8 mouse cellular contexts compared by ENCODE assay signal in the genomic region with DNA sequence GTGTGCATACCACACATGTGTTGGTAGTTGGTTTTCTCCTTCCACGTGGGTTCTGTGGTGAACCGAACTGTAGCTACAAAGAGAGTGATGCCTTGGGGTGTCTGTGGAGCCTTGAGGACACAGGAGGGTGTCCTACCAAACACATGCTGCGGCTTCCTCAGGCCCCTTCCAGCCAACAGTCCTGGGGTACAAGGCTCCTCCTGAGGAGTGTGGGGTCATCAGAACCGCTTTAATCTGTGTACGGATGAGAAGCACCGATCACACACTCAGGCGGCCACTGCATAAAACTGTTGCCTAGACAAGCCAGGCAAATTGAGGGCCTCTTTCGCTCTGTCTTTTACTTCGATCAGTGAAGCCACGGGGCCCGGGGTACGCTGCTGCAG. TPM values are rescaled to one million over a fixed set of nuclear protein-coding genes. Genes with fewer than 3 reads are reported as not detected.
A peak's percentile ranks its signal among the peaks of the same experiment; 100 is the strongest.
DNase-seq lines count a peak whose midpoint lies in the region; ATAC-seq and TF ChIP-seq lines count a peak whose summit lies in the region.

No protein-coding gene starts in this region.

- DNase-seq in urinary bladder, postnatal 25 days (ENCODE audit: low spot score): peak; percentile 15
- DNase-seq in urinary bladder, postnatal 10 days (ENCODE audit: low spot score): no peak
- DNase-seq in embryonic facial prominence, embryonic 11.5 days (ENCODE audit: low spot score): no peak
- peak; percentile 60 to 67 for DNase-seq in heart, postnatal 10 days
- peak; percentile 49 to 58 for DNase-seq in layer of hippocampus, postnatal 10 days (ENCODE audit: low spot score in 2 of 2)
- peak; percentile 40 for DNase-seq in lung, postnatal 14 days
- peak in 1 of 2 experiments; percentile 15 for DNase-seq in spleen, adult 2 months (ENCODE audit: low read depth in 1 of 2, low spot score in 2 of 2)

- no peak for ATAC-seq in embryonic facial prominence, embryonic 11.5 days (replicated peaks; ENCODE audit: insufficient number of reproducible peaks, low FRiP score, low TSS enrichment, low read depth)
- no peak for ATAC-seq in granulocyte monocyte progenitor cell, adult 5-6 weeks (replicated peaks; ENCODE audit: poor library complexity, severe bottlenecking)

- H3K27ac ChIP-seq in embryonic facial prominence, embryonic 11.5 days (replicated peaks; ENCODE audit: low read depth, low read length): peak overlapping the region; percentile 83
- H3K27ac ChIP-seq in spleen, adult 2 months (ENCODE audit: insufficient read depth, low read length): peak overlapping the region; percentile 84

- H3K9me3 ChIP-seq in embryonic facial prominence, embryonic 11.5 days (replicated peaks; ENCODE audit: control insufficient read depth, low read length): no peaks in the 10 kb centered on the region

- no peak for TF ChIP-seq POLR2A in spleen, adult 2 months (IDR thresholded peaks at IDR 0.05; ENCODE audit: low read depth, low read length)

- H3K27me3 ChIP-seq in embryonic facial prominence, embryonic 11.5 days (ENCODE audit: control insufficient read depth, insufficient read depth, low read length): no peaks in the 10 kb centered on the region
- no peaks in the 10 kb centered on the region for H3K27me3 ChIP-seq in spleen, adult 2 months (ENCODE audit: control insufficient read depth, insufficient read depth, low read length)

- peaks cover 4% of the 10 kb centered on the region; the same call in 1 of the 2 replicates for H3K4me1 ChIP-seq in embryonic facial prominence, embryonic 11.5 days (ENCODE audit: control insufficient read depth, insufficient read depth, low read length)
- H3K4me1 ChIP-seq in spleen, adult 2 months (ENCODE audit: control insufficient read depth, insufficient read depth, insufficient read length): peaks cover 9% of the 10 kb centered on the region; the same call in 1 of the 2 replicates

- H3K9ac ChIP-seq in embryonic facial prominence, embryonic 11.5 days (replicated peaks; ENCODE audit: low read length): peak overlapping the region; percentile 69

- H3K36me3 ChIP-seq in embryonic facial prominence, embryonic 11.5 days (replicated peaks; ENCODE audit: control insufficient read depth, insufficient read depth, low read depth, low read length): no peaks in the 10 kb centered on the region
- no peaks in the 10 kb centered on the region for H3K36me3 ChIP-seq in spleen, adult 2 months (ENCODE audit: control insufficient read depth, insufficient read depth, low read length)

- intact Hi-C loops in heart, postnatal 10 days (cut with DNase I): loop anchor here (2.0 kb wide), 1 partner anchor 43 kb away; a partner anchor contains a TSS

- H3K4me2 ChIP-seq in embryonic facial prominence, embryonic 11.5 days (ENCODE audit: low read depth, low read length): peak overlapping the region; percentile 47

- no peak for TF ChIP-seq CTCF in spleen, adult 2 months (IDR thresholded peaks at IDR 0.05; ENCODE audit: extremely low read depth, insufficient read depth, insufficient read length, insufficient replicate concordance)

- 24% methylated on average over 12 of the region's 12 CpGs for WGBS in embryonic facial prominence, embryonic 11.5 days
- WGBS in spleen, adult 2 months: 4% methylated on average over 12 of the region's 12 CpGs

- peak overlapping the region; percentile 33 for H3K4me3 ChIP-seq in embryonic facial prominence, embryonic 11.5 days (ENCODE audit: low read depth, low read length)
- H3K4me3 ChIP-seq in spleen, adult 2 months (ENCODE audit: extremely low read depth, insufficient read depth, insufficient read length): peak overlapping the region; percentile 74; the same call in 1 of the 2 replicates

RNA-seq across cellular contexts. Expression of a gene that starts 0.9 kb away (rescaled TPM):
- 24.2 and 27.9 TPM in 2 replicates for polyA plus RNA-seq in embryonic facial prominence, embryonic 11.5 days (2014; fragmentation: Nextera tagmentation; extraction: Ambion mirVana)
- total RNA-seq in heart, postnatal 10 days (2021): 10 to 100 TPM; 13.5 to 16.2 TPM
- total RNA-seq in layer of hippocampus, postnatal 10 days (2021): 10 to 100 TPM; 16.4 to 17.5 TPM
- 18.9 and 28.2 TPM in 2 replicates for polyA plus RNA-seq in spleen, adult 2 months (2012; rRNA removed)
- 19.0 and 32.7 TPM in 2 replicates for total RNA-seq in granulocyte monocyte progenitor cell, adult 5-6 weeks (2014; fragmentation: Nextera tagmentation)
- 21.2 and 30.7 TPM in 2 replicates for total RNA-seq in granulocyte monocyte progenitor cell, adult 5-6 weeks (2017)

RNA-seq across cellular contexts. Expression of a gene that starts 43.7 kb away (rescaled TPM):
- 206 and 237 TPM in 2 replicates for polyA plus RNA-seq in embryonic facial prominence, embryonic 11.5 days (2014; fragmentation: Nextera tagmentation; extraction: Ambion mirVana)
- total RNA-seq in heart, postnatal 10 days (2021): 1,000 to 10,000 TPM; 1,163 to 1,168 TPM
- total RNA-seq in layer of hippocampus, postnatal 10 days (2021): 100 to 1,000 TPM; 294 to 312 TPM
- 42.7 and 54.3 TPM in 2 replicates for polyA plus RNA-seq in spleen, adult 2 months (2012; rRNA removed)
- total RNA-seq in granulocyte monocyte progenitor cell, adult 5-6 weeks (2014; fragmentation: Nextera tagmentation): 195 and 260 TPM in 2 replicates
- 207 and 212 TPM in 2 replicates for total RNA-seq in granulocyte monocyte progenitor cell, adult 5-6 weeks (2017)

RNA-seq across cellular contexts. Expression of a gene that starts 43.8 kb away (rescaled TPM):
- polyA plus RNA-seq in embryonic facial prominence, embryonic 11.5 days (2014; fragmentation: Nextera tagmentation; extraction: Ambion mirVana): 34.6 and 37.2 TPM in 2 replicates
- total RNA-seq in heart, postnatal 10 days (2021): 10 to 100 TPM; 11.8 to 11.9 TPM
- 10 to 100 TPM; 26.3 to 28.8 TPM for total RNA-seq in layer of hippocampus, postnatal 10 days (2021)
- 24.5 and 24.9 TPM in 2 replicates for polyA plus RNA-seq in spleen, adult 2 months (2012; rRNA removed)
- 14.6 and 31.9 TPM in 2 replicates for total RNA-seq in granulocyte monocyte progenitor cell, adult 5-6 weeks (2014; fragmentation: Nextera tagmentation)
- 17.0 and 20.8 TPM in 2 replicates for total RNA-seq in granulocyte monocyte progenitor cell, adult 5-6 weeks (2017)

Comparison
In these comparisons a context has a peak if more than half of its experiments do, and no peak if none do; other contexts are left out.
1. DNase-seq: peak in urinary bladder, postnatal 25 days (single experiment), heart, postnatal 10 days (2 of 2), layer of hippocampus, postnatal 10 days (2 of 2) and lung, postnatal 14 days (single experiment); none in urinary bladder, postnatal 10 days (single experiment) and embryonic facial prominence, embryonic 11.5 days (single experiment).